Mouse (Mus musculus): ENCODE data around the gene Ttc13. TPM values are rescaled to one million over a fixed set of nuclear protein-coding genes. Genes with fewer than 3 reads are reported as not detected.

The Ttc13 gene
- polyA plus RNA-seq, 1 experiment: 5.4 TPM

GRCm38 (mm10) chr8:124681792-124682157 lies 40.0 kb downstream of the Ttc13 start:
- Histone ChIP-seq H3K27me3 (replicated peaks) (no peaks in the 10 kb centered on the region), H3K4me1 (no peaks in the 10 kb centered on the region), H3K9me3 (no peaks in the 10 kb centered on the region), H3K4me3 (replicated peaks) (no peak overlapping the region), H3K36me3 (replicated peaks; ENCODE audit: low read length) (peaks cover 98% of the 10 kb centered on the region)
- TF ChIP-seq FLI1 (IDR thresholded peaks at IDR 0.05; ENCODE audit: low read length): no peak
- no peak for TF ChIP-seq GATA1 (IDR thresholded peaks at IDR 0.05; ENCODE audit: borderline replicate concordance, low read length)

- H3K9me3 ChIP-seq: no peaks in the 10 kb centered on the region
- peaks cover 98% of the 10 kb centered on the region for H3K36me3 ChIP-seq (replicated peaks; ENCODE audit: low read length)
- no peaks in the 10 kb centered on the region for H3K27me3 ChIP-seq (replicated peaks)
- TF ChIP-seq GATA1 (IDR thresholded peaks at IDR 0.05; ENCODE audit: borderline replicate concordance, low read length): no peak
- no peak for TF ChIP-seq FLI1 (IDR thresholded peaks at IDR 0.05; ENCODE audit: low read length)
- H3K4me1 ChIP-seq: no peaks in the 10 kb centered on the region
- H3K4me3 ChIP-seq (replicated peaks): no peak overlapping the region
These were observed 40.5 kb downstream of the Ttc13 start for GRCm38 (mm10) chr8:124681077-124681791.

GRCm38 (mm10) chr8:124678246-124678645 lies 43.5 kb downstream of the Ttc13 start:
- Histone ChIP-seq H3K4me1 (no peaks in the 10 kb centered on the region), H3K36me3 (replicated peaks; ENCODE audit: low read length) (peaks cover 98% of the 10 kb centered on the region), H3K4me3 (replicated peaks) (no peak overlapping the region), H3K27me3 (replicated peaks) (no peaks in the 10 kb centered on the region), H3K9me3 (no peaks in the 10 kb centered on the region)
- TF ChIP-seq FLI1 (IDR thresholded peaks at IDR 0.05; ENCODE audit: low read length): no peak
- no peak for TF ChIP-seq GATA1 (IDR thresholded peaks at IDR 0.05; ENCODE audit: borderline replicate concordance, low read length)

GRCm38 (mm10) chr8:124677486-124677885 lies 44.3 kb downstream of the Ttc13 start:
- Histone ChIP-seq H3K36me3 (replicated peaks; ENCODE audit: low read length) (peaks cover 99% of the 10 kb centered on the region), H3K4me1 (no peaks in the 10 kb centered on the region), H3K9me3 (no peaks in the 10 kb centered on the region), H3K4me3 (replicated peaks) (no peak overlapping the region), H3K27me3 (replicated peaks) (no peaks in the 10 kb centered on the region)
- TF ChIP-seq GATA1 (IDR thresholded peaks at IDR 0.05; ENCODE audit: borderline replicate concordance, low read length): no peak
- no peak for TF ChIP-seq FLI1 (IDR thresholded peaks at IDR 0.05; ENCODE audit: low read length)

GRCm38 (mm10) chr8:124677078-124677477 lies 44.7 kb downstream of the Ttc13 start:
- Histone ChIP-seq H3K4me1 (no peaks in the 10 kb centered on the region), H3K36me3 (replicated peaks; ENCODE audit: low read length) (peaks cover 99% of the 10 kb centered on the region), H3K4me3 (replicated peaks) (no peak overlapping the region), H3K9me3 (no peaks in the 10 kb centered on the region), H3K27me3 (replicated peaks) (no peaks in the 10 kb centered on the region)
- TF ChIP-seq GATA1 (IDR thresholded peaks at IDR 0.05; ENCODE audit: borderline replicate concordance, low read length) (no peak), FLI1 (IDR thresholded peaks at IDR 0.05; ENCODE audit: low read length) (no peak)

GRCm38 (mm10) chr8:124676661-124677060 lies 45.1 kb downstream of the Ttc13 start:
- Histone ChIP-seq H3K4me3 (replicated peaks) (no peak overlapping the region), H3K4me1 (no peaks in the 10 kb centered on the region), H3K9me3 (no peaks in the 10 kb centered on the region), H3K27me3 (replicated peaks) (no peaks in the 10 kb centered on the region), H3K36me3 (replicated peaks; ENCODE audit: low read length) (peaks cover 99% of the 10 kb centered on the region)
- TF ChIP-seq GATA1 (IDR thresholded peaks at IDR 0.05; ENCODE audit: borderline replicate concordance, low read length): no peak
- no peak for TF ChIP-seq FLI1 (IDR thresholded peaks at IDR 0.05; ENCODE audit: low read length)

- TF ChIP-seq GATA1 (IDR thresholded peaks at IDR 0.05; ENCODE audit: borderline replicate concordance, low read length): no peak
- TF ChIP-seq FLI1 (IDR thresholded peaks at IDR 0.05; ENCODE audit: low read length): no peak
- H3K36me3 ChIP-seq (replicated peaks; ENCODE audit: low read length): peaks cover 71% of the 10 kb centered on the region
- no peaks in the 10 kb centered on the region for H3K9me3 ChIP-seq
- no peak overlapping the region for H3K4me3 ChIP-seq (replicated peaks)
- H3K27me3 ChIP-seq (replicated peaks): peaks cover 15% of the 10 kb centered on the region
- H3K4me1 ChIP-seq: peaks cover 12% of the 10 kb centered on the region
These were observed 49.4 kb downstream of the Ttc13 start for GRCm38 (mm10) chr8:124672345-124672744.

- H3K4me1 ChIP-seq: peaks cover 18% of the 10 kb centered on the region
- H3K4me3 ChIP-seq (replicated peaks): no peak overlapping the region
- H3K9me3 ChIP-seq: no peaks in the 10 kb centered on the region
- TF ChIP-seq GATA1 (IDR thresholded peaks at IDR 0.05; ENCODE audit: borderline replicate concordance, low read length) (no peak), FLI1 (IDR thresholded peaks at IDR 0.05; ENCODE audit: low read length) (no peak)
- H3K27me3 ChIP-seq (replicated peaks): peaks cover 30% of the 10 kb centered on the region
- peaks cover 36% of the 10 kb centered on the region for H3K36me3 ChIP-seq (replicated peaks; ENCODE audit: low read length)
These were observed 53.0 kb downstream of the Ttc13 start for GRCm38 (mm10) chr8:124668798-124669197.

- H3K27me3 ChIP-seq (replicated peaks): peaks cover 34% of the 10 kb centered on the region
- H3K4me1 ChIP-seq: peaks cover 50% of the 10 kb centered on the region
- TF ChIP-seq GATA1 (IDR thresholded peaks at IDR 0.05; ENCODE audit: borderline replicate concordance, low read length) (no peak), FLI1 (IDR thresholded peaks at IDR 0.05; ENCODE audit: low read length) (no peak)
- H3K4me3 ChIP-seq (replicated peaks): no peak overlapping the region
- no peaks in the 10 kb centered on the region for H3K36me3 ChIP-seq (replicated peaks; ENCODE audit: low read length)
- no peaks in the 10 kb centered on the region for H3K9me3 ChIP-seq
These were observed 57.4 kb downstream of the Ttc13 start for GRCm38 (mm10) chr8:124664414-124664813.

GRCm38 (mm10) chr8:124663874-124664230 lies 57.9 kb downstream of the Ttc13 start:
- Histone ChIP-seq H3K9me3 (no peaks in the 10 kb centered on the region), H3K36me3 (replicated peaks; ENCODE audit: low read length) (no peaks in the 10 kb centered on the region), H3K27me3 (replicated peaks) (peaks cover 34% of the 10 kb centered on the region), H3K4me3 (replicated peaks) (peak overlapping the region; percentile 95), H3K4me1 (peaks cover 46% of the 10 kb centered on the region)
- TF ChIP-seq FLI1 (IDR thresholded peaks at IDR 0.05; ENCODE audit: low read length) (no peak), GATA1 (IDR thresholded peaks at IDR 0.05; ENCODE audit: borderline replicate concordance, low read length) (no peak)

Measured in megakaryocyte, embryonic 14.5 days (primary cell).